Mouse (Mus musculus) R1 (cell line): ENCODE results near the gene Sik2.

Experiments used
- DNase-seq: peaks from one replicate; pipeline ENCODE4 v3.0.0-alpha.2; 2018; ENCODE audit warnings: low read depth, low spot score

Sik2 gene

DNA sequence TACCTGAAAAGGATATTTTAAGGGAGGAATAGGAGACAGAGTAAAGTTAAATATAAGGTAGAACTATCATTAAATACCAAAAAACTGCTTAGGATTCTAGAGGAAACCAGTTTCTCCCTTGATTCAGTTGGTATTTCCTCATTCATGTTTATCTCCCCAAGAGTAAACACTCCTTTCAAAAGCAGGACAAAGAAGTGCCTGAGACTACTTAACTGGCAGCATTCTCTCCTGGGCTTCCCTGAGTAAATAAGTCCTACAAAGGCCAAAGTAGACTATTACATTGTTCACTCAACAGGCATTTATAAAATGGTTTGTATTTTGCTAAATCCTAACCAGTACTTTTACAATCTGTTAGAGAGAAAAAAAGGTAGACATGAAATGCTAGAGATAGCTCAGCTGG lies 22.2 kb downstream of the Sik2 start:
- peak; percentile 76 for DNase-seq

- DNase-seq = peak; percentile 82
Observed at GRCm38 (mm10) chr9:50986123-50986522, 22.8 kb downstream of the Sik2 start.

DNA sequence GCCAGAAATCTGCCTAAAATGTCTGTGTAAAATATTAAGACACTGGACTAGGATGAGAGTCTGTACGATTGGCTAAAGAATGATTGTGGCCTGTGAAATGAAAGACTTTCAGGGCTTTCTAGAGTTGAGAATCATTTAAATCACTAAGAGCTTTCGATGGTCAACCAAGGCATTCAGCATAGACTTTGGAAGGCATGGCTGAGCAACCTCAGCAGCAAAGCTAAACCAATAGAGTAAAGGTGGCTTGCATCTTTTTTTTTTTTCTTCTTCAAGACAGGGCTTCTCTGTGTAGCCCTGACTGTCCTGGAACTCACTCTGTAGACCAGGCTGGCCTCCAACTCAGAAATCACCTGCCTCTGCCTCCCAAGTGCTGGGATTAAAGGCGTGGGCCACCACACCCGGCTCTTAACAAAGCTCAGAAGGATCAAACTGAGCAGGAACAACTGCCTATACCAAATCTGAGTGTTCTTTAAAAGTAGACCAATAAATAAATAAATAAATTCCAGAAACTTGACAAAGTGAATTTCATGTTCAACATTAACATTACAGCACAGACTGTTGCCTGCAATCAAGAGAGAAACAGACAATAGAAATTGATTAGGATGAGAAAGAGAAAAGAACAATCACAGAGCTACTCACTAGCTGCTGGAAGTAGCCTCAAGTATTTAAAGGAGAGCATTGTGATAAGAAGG lies 27.2 kb downstream of the Sik2 start:
- DNase-seq = peak; percentile 82

DNA sequence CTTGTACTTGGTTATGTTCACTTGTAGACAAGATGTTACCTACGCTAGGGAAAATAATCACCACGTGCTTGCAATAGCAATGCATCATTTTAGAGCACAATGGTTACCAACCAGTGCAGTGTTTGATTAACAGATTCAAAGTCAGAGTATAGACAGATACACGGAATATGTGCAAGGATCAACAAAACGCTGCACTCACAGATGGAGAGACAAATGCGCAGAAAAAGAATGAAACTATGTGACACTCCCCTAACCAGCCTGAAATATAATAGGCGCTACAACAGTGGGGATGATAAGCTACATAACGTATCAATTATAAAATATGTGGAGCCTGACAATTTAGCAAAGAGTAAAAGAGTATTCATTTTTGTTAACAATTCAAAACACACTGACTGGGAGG lies 34.2 kb downstream of the Sik2 start:
- no peak for DNase-seq

- no peak for DNase-seq
Observed at GRCm38 (mm10) chr9:50970413-50970812, 38.5 kb downstream of the Sik2 start.

DNA sequence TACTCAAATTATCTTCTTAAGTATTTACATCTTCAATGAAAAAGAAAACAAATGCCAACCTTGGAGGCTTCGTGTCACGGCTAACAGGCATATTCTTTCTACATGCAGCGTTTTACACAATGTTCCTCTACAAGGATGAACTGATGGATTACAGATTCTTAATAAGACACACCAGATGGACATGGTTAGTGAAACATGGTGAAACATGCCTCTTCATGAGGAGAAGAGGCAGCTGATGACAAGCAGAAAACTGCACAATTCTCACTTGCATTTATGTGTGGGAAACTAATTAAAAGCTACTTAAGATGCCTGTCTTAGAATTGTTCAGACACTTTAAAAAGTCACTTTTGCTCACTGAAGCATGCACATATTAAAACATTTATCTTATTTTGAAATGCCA lies 39.6 kb downstream of the Sik2 start:
- DNase-seq = no peak

DNA sequence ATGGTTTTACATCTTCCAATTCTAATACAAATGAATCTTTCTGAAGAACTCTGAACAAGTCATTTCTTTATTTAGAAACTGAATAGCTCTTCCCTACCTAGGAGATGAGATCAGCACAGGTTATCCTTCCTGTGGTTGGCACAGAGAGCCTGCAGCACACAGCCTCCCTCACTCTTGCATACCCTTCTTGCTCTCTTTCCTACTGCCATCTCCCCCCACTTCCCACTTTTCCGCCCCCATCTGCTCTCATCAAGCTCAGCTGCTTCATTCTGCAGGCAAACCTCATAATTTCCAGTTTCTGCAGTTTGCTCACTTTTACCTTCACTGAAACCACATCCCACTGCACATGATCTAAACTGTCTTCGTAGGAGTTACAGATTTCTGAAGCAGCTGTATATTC lies 42.6 kb downstream of the Sik2 start:
- DNase-seq = no peak

DNA sequence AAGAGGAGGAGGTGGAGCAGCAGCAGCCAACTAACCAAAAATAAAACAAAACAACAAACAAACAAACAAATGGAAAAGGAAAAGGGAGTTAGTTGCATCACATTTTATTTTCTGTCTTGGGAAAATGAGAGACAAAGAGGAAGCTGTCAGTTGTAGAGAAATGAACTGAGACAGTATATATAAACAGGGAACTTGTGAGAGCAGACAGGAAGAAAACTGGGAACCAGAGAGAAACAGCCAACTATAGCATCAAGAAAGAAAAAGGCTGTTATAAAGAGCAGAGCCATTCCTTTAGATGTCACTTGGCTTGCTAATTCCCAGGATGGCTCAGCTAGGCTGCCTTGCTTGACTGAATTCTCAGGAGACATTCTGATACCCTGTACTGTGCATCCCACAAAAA lies 43.5 kb downstream of the Sik2 start:
- DNase-seq = no peak

GRCm38 (mm10) chr9:50964911-50965310 lies 44.0 kb downstream of the Sik2 start:
- DNase-seq = no peak

- DNase-seq = peak; percentile 39
Observed at GRCm38 (mm10) chr9:50957956-50958489, 50.9 kb downstream of the Sik2 start.

DNA sequence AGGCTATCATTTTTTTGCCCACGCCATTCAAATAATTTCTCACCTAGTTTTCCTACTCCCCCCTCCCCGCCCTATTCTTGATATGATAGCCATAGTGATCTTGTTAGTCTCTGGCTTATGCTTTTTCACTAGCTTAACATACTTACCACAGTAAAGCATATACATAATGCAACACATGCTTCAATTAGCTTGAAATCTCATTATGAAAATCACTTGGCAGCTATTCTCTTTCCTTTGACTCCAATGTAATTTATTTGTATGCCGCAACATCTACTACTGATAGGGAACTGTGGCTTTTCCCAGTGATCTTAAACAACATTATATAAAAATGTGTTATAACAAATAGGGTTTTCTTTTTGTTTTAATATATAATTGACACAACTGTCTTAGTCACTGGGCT lies 53.7 kb downstream of the Sik2 start:
- DNase-seq = no peak

- no peak for DNase-seq
Observed at GRCm38 (mm10) chr9:50948097-50948823, 60.6 kb downstream of the Sik2 start.

DNA sequence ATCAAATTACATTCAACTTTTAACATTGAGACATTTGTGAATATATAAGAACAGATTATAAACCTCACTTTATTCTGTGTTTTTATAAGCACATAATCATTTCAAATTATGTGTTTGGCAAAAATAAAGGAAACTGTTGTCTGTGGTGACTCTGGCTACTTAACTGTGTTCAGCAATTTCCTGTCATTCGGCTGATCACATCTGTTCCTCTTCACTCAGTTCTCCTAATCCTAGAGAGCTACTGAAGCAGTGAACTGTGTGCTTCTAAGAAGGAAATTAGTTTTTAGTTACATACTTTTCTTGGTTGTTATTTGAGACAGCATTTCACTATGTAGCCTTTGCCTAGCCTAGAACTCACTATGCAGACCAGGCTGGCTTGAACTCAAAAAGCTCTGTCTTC lies 62.5 kb downstream of the Sik2 start:
- DNase-seq = no peak

- DNase-seq = no peak
Observed at GRCm38 (mm10) chr9:50944826-50945225, 64.0 kb downstream of the Sik2 start.

- DNase-seq = no peak
Observed at GRCm38 (mm10) chr9:50942711-50943110, 66.2 kb downstream of the Sik2 start.

DNA sequence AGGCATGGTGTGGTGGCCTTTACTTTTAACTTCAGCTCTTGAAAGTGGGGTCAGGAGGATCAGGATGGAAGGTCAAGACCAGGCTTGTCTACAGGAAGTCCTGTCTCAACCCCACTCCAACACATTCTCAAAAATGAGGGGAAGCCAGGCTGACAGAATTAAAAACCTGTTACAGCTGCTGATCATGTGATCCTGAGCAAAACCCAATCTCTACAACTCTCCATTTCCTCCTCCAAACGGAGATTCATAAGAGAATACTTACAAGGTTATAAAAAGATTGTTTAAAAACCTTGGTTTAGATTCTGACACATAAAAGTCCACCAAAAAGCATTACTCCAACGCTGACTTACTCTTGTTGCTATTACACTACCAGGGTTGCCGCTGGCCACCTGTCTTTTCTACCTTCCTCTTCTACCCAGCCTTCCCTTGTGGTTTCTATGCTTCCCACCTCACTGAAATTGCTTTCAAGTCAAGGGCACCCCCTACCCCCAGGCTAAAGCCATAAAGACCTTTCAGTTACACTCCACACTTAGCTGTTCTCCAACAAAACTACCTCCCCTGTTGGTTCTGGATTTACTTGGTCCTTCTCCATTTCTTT lies 67.0 kb downstream of the Sik2 start:
- DNase-seq = no peak

GRCm38 (mm10) chr9:50929986-50930385 lies 78.9 kb downstream of the Sik2 start:
- no peak for DNase-seq

GRCm38 (mm10) chr9:50925801-50926200 lies 83.1 kb downstream of the Sik2 start:
- DNase-seq = no peak

DNA sequence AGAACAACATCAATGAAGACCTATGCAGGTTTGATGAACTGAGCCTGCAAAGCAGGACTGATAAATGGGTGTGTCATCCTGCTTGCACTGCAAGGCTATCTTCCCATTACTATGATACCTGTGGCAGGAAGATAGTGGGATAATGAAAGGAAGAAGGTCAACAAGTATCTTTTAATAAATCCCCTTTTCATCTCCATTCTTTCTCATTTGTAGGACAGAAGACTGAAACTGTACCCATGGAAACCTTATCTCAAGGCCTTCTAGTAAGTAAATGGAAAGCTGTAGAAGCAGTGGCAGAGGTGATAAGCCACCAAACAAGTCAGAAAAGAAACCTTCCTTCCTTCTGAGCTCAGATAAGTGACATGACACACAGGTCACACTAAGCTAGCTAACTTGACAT lies 84.4 kb downstream of the Sik2 start:
- DNase-seq = no peak

DNA sequence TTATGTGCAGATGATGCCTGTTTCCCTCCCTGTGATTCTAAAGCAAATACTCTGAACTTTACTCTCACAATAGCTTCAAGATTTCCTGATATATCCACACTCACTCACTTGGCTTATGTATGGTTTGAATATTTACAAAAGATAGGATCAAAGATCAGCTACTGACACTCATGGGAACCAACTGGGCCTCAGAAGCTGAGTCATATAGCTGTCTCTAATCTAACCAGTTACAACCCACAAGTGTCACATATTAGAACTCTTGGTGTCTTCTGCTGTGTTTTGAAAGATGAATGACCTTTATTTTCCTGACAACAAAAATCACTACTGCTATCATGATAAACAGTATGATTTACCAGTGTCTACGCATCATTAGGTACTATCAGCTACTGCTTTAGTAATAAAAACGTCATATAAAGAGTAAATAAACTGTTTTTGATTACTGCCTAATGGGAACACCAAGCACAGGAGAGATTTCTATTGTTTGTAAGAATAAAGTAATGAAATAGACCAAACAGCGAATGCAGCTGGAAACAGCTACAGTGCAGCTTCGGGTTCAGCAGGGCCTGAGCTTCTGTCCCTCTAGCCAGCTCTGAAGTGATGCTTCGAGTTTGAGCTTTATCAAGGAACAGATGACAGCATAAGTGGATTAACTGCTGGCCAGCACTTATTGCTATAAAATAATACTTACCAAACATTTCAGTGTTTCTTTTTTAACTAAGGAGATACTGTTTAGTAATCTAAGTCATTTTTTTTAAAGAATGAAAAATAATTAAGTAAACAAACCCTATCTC lies 86.3 kb downstream of the Sik2 start:
- no peak for DNase-seq

DNA sequence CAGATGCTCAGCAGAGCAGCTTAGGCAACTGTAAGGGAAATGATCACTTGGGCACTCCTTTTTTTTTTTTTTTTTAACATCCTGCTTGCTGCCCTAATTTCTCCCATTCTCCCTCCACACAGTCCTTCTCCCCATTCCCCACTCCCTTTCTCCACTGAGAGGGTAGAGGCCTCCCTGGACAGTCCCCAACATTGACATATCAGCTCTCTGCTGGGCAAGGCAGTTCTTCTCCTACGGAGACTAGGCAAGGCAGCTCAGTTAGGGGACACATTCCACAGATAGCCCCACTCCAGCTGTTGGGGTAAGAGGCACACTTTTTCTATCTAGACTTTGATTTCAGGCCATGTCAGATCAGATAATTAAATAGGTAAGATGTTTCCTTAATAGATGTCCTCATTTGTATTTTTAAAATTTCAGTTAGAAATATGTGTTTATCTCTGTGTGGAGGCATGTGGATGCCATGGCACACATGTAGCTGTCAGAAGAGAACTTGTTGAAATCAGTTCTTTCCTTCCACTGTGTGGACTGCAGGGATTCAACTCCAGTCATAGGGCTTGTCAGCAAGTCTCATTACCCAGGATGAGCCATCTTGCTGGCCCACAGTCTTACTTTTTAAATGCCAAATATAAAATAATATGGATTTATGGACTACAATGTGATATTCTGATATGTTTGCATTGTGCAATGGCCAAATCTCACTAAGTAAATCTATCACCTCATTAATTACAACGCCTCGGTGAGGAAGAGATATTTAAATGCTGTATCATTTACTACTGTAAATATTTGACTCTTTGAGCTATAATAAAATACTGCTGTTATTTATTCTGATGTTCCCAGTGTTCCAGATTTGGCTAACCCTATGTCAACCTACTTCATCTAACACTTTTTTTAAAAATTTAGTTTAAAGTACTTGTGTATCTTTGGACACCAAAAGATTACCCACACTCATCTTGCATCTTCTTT lies 87.7 kb downstream of the Sik2 start:
- no peak for DNase-seq
